In genomic region chr17:55950601-55951000, GRCm38 (mm10) we compare ENCODE assay signal across 24 mouse cellular contexts. TPM values are rescaled to one million over a fixed set of nuclear protein-coding genes. Genes with fewer than 3 reads are reported as not detected.
DNase-seq lines count a peak whose midpoint lies in the region; ATAC-seq and TF ChIP-seq lines count a peak whose summit lies in the region.
"Had no signal": no experiment of that assay in that cellular context is flagged by ENCODE, and none has a peak within 500 bp of the region (broad histone marks: within the 10 kb centered on the region; RNA-seq: fewer than 3 reads in every experiment).

No protein-coding gene starts in this region.

- H3K36me3 ChIP-seq in forebrain, embryonic 10.5 days (replicated peaks), result no peaks in the 10 kb centered on the region
- H3K36me3 ChIP-seq in forebrain, embryonic 16.5 days (ENCODE audit: control insufficient read depth, insufficient read depth), result no peaks in the 10 kb centered on the region
- H3K36me3 ChIP-seq in CH12.LX (replicated peaks in 1 of 2; ENCODE audit: control insufficient read depth in 1 of 2, insufficient read depth in 1 of 2, low read length in 1 of 2), result peaks cover 12 to 16% of the 10 kb centered on the region in 2 experiments
- no peaks in the 10 kb centered on the region for H3K36me3 ChIP-seq in ES-Bruce4 (ENCODE audit: control insufficient read depth, insufficient read depth, low read length, poor library complexity, severe bottlenecking)
- H3K36me3 ChIP-seq: embryonic facial prominence, embryonic 15.5 days; heart, embryonic 13.5 days; hindbrain, embryonic 12.5 days had no signal

- no peak overlapping the region for H3K9ac ChIP-seq in forebrain, embryonic 16.5 days (replicated peaks; ENCODE audit: low read depth, low read length)
- H3K9ac ChIP-seq in CH12.LX (ENCODE audit: insufficient read depth, low read depth), result no peak overlapping the region
- no peak overlapping the region for H3K9ac ChIP-seq in ES-Bruce4 (ENCODE audit: low read depth, poor library complexity, severe bottlenecking)
- H3K9ac ChIP-seq: embryonic facial prominence, embryonic 15.5 days; forebrain, embryonic 13.5 days; heart, embryonic 13.5 days; hindbrain, embryonic 12.5 days had no signal

- H3K4me1 ChIP-seq in forebrain, embryonic 10.5 days, result peaks cover 7% of the 10 kb centered on the region
- H3K4me1 ChIP-seq in forebrain, embryonic 16.5 days (replicated peaks; ENCODE audit: control insufficient read depth, insufficient read depth, low read length), result peaks cover 2% of the 10 kb centered on the region; the same call in 1 of the 2 replicates
- H3K4me1 ChIP-seq in CH12.LX (ENCODE audit: control insufficient read depth in 1 of 2, insufficient read depth in 2 of 2) (peaks cover 34 to 63% of the 10 kb centered on the region in 2 experiments), ES-Bruce4 (ENCODE audit: control insufficient read depth, insufficient read depth, low read length) (peaks cover 14% of the 10 kb centered on the region)
- H3K4me1 ChIP-seq: forebrain, embryonic 13.5 days had no signal

- no peak for TF ChIP-seq RAD21 in CH12.LX (IDR thresholded peaks at IDR 0.05; ENCODE audit: low read depth, low read length)

- peaks cover 28% of the 10 kb centered on the region for H3K79me2 ChIP-seq in CH12.LX (replicated peaks; ENCODE audit: control insufficient read depth, extremely low read depth, insufficient read depth, poor library complexity, severe bottlenecking)

- TF ChIP-seq CTCF in CH12.LX (conservative IDR thresholded peaks at IDR 0.05 in 1 of 2, IDR thresholded peaks at IDR 0.05 in 1 of 2; ENCODE audit: low read depth in 2 of 2, low read length in 2 of 2) (no peak), ES-Bruce4 (IDR thresholded peaks at IDR 0.05; ENCODE audit: low read depth, low read length) (no peak)

- no peak overlapping the region for H3K27ac ChIP-seq in forebrain, embryonic 10.5 days
- H3K27ac ChIP-seq in forebrain, embryonic 16.5 days (ENCODE audit: low read length), result no peak overlapping the region
- H3K27ac ChIP-seq in CH12.LX (ENCODE audit: insufficient read depth, low read depth) (peak overlapping the region; percentile 84), ES-Bruce4 (ENCODE audit: insufficient read depth, low read length) (no peak overlapping the region)
- H3K27ac ChIP-seq: embryonic facial prominence, embryonic 15.5 days; forebrain, embryonic 13.5 days; gastrocnemius, adult 2 months; heart, embryonic 13.5 days; hindbrain, embryonic 12.5 days had no signal

- no peak for ATAC-seq in forebrain, embryonic 16.5 days
- ATAC-seq: forebrain, embryonic 13.5 days; hindbrain, embryonic 16.5 days; inflammation-experienced regulatory T-cells, adult 6 months had no signal

- no peak for TF ChIP-seq POLR2A in CH12.LX (IDR thresholded peaks at IDR 0.05; ENCODE audit: low read depth, low read length)
- no peak for TF ChIP-seq POLR2A in ES-Bruce4 (IDR thresholded peaks at IDR 0.05; ENCODE audit: insufficient read depth, low read length)

- WGBS in forebrain, embryonic 10.5 days, result 83% methylated on average over 9 of the region's 9 CpGs
- 79% methylated on average over 9 of the region's 9 CpGs for WGBS in forebrain, embryonic 16.5 days

- no peaks in the 10 kb centered on the region for H3K9me3 ChIP-seq in forebrain, embryonic 10.5 days
- no peaks in the 10 kb centered on the region for H3K9me3 ChIP-seq in forebrain, embryonic 16.5 days (ENCODE audit: control insufficient read depth, low read length)
- no peaks in the 10 kb centered on the region for H3K9me3 ChIP-seq in CH12.LX (replicated peaks; ENCODE audit: low read length)
- no peaks in the 10 kb centered on the region for H3K9me3 ChIP-seq in ES-Bruce4 (replicated peaks; ENCODE audit: control insufficient read depth, insufficient read depth, low read length, poor library complexity, severe bottlenecking)
- H3K9me3 ChIP-seq: embryonic facial prominence, embryonic 15.5 days; forebrain, embryonic 13.5 days; heart, embryonic 13.5 days; hindbrain, embryonic 12.5 days had no signal

- DNase-seq in forebrain, embryonic 10.5 days (ENCODE audit: extremely low spot score, low spot score), result peak; percentile 12
- peak; percentile 2 for DNase-seq in layer of hippocampus, adult 11-12 months (ENCODE audit: low spot score)
- no peak for DNase-seq in layer of hippocampus, postnatal 14 days (ENCODE audit: low spot score in 2 of 2)
- DNase-seq in CH12.LX (ENCODE audit: extremely low read depth), result no peak
- no peak for DNase-seq in yolk sac, embryonic 10.5 days (ENCODE audit: low spot score)
- DNase-seq: adrenal gland, postnatal 10 days; cerebellum, adult 11-12 months; cerebellum, postnatal 10 days; embryo, embryonic 11 days; gastrocnemius, adult 2 months; gastrocnemius, postnatal 25 days; heart, postnatal 4 days had no signal

- in situ Hi-C loops in CH12.LX (cut with MboI; ENCODE audit: low pct_ligation_motif_present, low pct_unique_long_range_greater_than_20kb, low sequenced_read_pairs), result loop anchor here (10.0 kb wide), 1 partner anchor 56 kb away; the partner anchor contains the start of gene Zfp959

- dilution Hi-C loops in CH12.LX (cut with MboI; ENCODE audit: extremely low pct_ligation_motif_present, extremely low pct_unique_long_range_greater_than_20kb, low sequenced_read_pairs), result no loop called here

- no peak for TF ChIP-seq EP300 in CH12.LX (IDR thresholded peaks at IDR 0.05; ENCODE audit: low read length)
- TF ChIP-seq EP300 in ES-Bruce4 (IDR thresholded peaks at IDR 0.05; ENCODE audit: insufficient read depth, low read depth, low read length), result no peak

- H3K4me3 ChIP-seq in forebrain, embryonic 10.5 days, result no peak overlapping the region
- H3K4me3 ChIP-seq in forebrain, embryonic 16.5 days (replicated peaks; ENCODE audit: low read length), result no peak overlapping the region
- H3K4me3 ChIP-seq in CH12.LX (replicated peaks in 1 of 3; ENCODE audit: low read depth in 2 of 3, low read length in 2 of 3, poor library complexity in 1 of 3) (no peak overlapping the region), ES-Bruce4 (ENCODE audit: low read depth, low read length) (peak overlapping the region; percentile 29; the same call in 1 of the 2 replicates)
- H3K4me3 ChIP-seq: embryonic facial prominence, embryonic 15.5 days; erythroblast, embryonic 14.5 days; forebrain, embryonic 13.5 days; gastrocnemius, adult 2 months; heart, embryonic 13.5 days; hindbrain, embryonic 12.5 days had no signal

- peaks cover 19% of the 10 kb centered on the region for H3K27me3 ChIP-seq in forebrain, embryonic 10.5 days (ENCODE audit: poor library complexity, severe bottlenecking)
- H3K27me3 ChIP-seq in forebrain, embryonic 16.5 days (replicated peaks; ENCODE audit: control insufficient read depth, insufficient read depth, low read length), result no peaks in the 10 kb centered on the region; the same call in 1 of the 2 replicates
- H3K27me3 ChIP-seq in CH12.LX (replicated peaks) (no peaks in the 10 kb centered on the region), ES-Bruce4 (ENCODE audit: control insufficient read depth, insufficient read depth, low read length, poor library complexity, severe bottlenecking) (no peaks in the 10 kb centered on the region)

- no peak overlapping the region for H3K4me2 ChIP-seq in forebrain, embryonic 16.5 days (ENCODE audit: low read length)
- no peak overlapping the region for H3K4me2 ChIP-seq in CH12.LX (ENCODE audit: insufficient read depth, low read depth, poor library complexity, severe bottlenecking)
- H3K4me2 ChIP-seq: embryonic facial prominence, embryonic 15.5 days; forebrain, embryonic 13.5 days; heart, embryonic 13.5 days; hindbrain, embryonic 12.5 days had no signal

RNA-seq across cellular contexts. Expression of gene Zfp119b, which starts 1.3 kb away (rescaled TPM):
- polyA plus RNA-seq in forebrain, embryonic 10.5 days (2016; fragmentation: Nextera tagmentation; extraction: Ambion mirVana), result 6.4 and 6.6 TPM in 2 replicates
- polyA plus RNA-seq in forebrain, embryonic 16.5 days (2015; fragmentation: Nextera tagmentation; extraction: Ambion mirVana), result 6.7 and 8.3 TPM in 2 replicates
- total RNA-seq in layer of hippocampus, postnatal 14 days (2021), result 1 to 10 TPM; 4.1 to 4.9 TPM
- total RNA-seq in CH12.LX (2012; rRNA removed) (6.1 and 6.5 TPM in 2 replicates), CH12.LX (2014; rRNA removed) (13.6 and 18.0 TPM in 2 replicates)
- polyA plus RNA-seq in CH12.LX (2012; ENCODE audit: insufficient read length, low read depth) (3.1 and 3.9 TPM in 2 replicates), ES-Bruce4 (2011; ENCODE audit: insufficient read depth, insufficient read length, low read depth, missing spikeins) (7.5 and 7.8 TPM in 2 replicates)
- polyA plus RNA-seq: erythroblast, embryonic 14.5 days had no signal

RNA-seq across cellular contexts. Expression of gene Ebi3, which starts 1.8 kb away (rescaled TPM):
- 1.4 and 1.9 TPM in 2 replicates for polyA plus RNA-seq in forebrain, embryonic 10.5 days (2016; fragmentation: Nextera tagmentation; extraction: Ambion mirVana)
- 3.0 and 4.2 TPM in 2 replicates for polyA plus RNA-seq in forebrain, embryonic 16.5 days (2015; fragmentation: Nextera tagmentation; extraction: Ambion mirVana)
- 1 to 10 TPM; 1.9 TPM for total RNA-seq in layer of hippocampus, postnatal 14 days (2021)
- 102 and 207 TPM in 2 replicates for total RNA-seq in CH12.LX (2012; rRNA removed)
- total RNA-seq in CH12.LX (2014; rRNA removed), result 55.0 and 60.3 TPM in 2 replicates
- polyA plus RNA-seq in CH12.LX (2012; ENCODE audit: insufficient read length, low read depth), result 87.6 and 105 TPM in 2 replicates
- not detected in 2 replicates for polyA plus RNA-seq in ES-Bruce4 (2011; ENCODE audit: insufficient read depth, insufficient read length, low read depth, missing spikeins)

RNA-seq across cellular contexts. Expression of gene Yju2, which starts 8.3 kb away (rescaled TPM):
- 29.2 and 30.4 TPM in 2 replicates for polyA plus RNA-seq in forebrain, embryonic 10.5 days (2016; fragmentation: Nextera tagmentation; extraction: Ambion mirVana)
- polyA plus RNA-seq in forebrain, embryonic 16.5 days (2015; fragmentation: Nextera tagmentation; extraction: Ambion mirVana), result 26.8 and 27.0 TPM in 2 replicates
- total RNA-seq in layer of hippocampus, postnatal 14 days (2021), result 10 to 100 TPM; 15.0 to 16.2 TPM
- total RNA-seq in CH12.LX (2012; rRNA removed), result 10.1 and 10.7 TPM in 2 replicates
- total RNA-seq in CH12.LX (2014; rRNA removed), result 11.2 and 12.9 TPM in 2 replicates
- 14.4 and 15.8 TPM in 2 replicates for polyA plus RNA-seq in CH12.LX (2012; ENCODE audit: insufficient read length, low read depth)
- 10.7 and 11.0 TPM in 2 replicates for polyA plus RNA-seq in ES-Bruce4 (2011; ENCODE audit: insufficient read depth, insufficient read length, low read depth, missing spikeins)

RNA-seq across cellular contexts. Expression of gene Shd, which starts 19.7 kb away (rescaled TPM):
- 42.1 and 50.3 TPM in 2 replicates for polyA plus RNA-seq in forebrain, embryonic 10.5 days (2016; fragmentation: Nextera tagmentation; extraction: Ambion mirVana)
- polyA plus RNA-seq in forebrain, embryonic 16.5 days (2015; fragmentation: Nextera tagmentation; extraction: Ambion mirVana), result 98.2 and 129 TPM in 2 replicates
- 10 to 100 TPM; 38.9 to 44.9 TPM for total RNA-seq in layer of hippocampus, postnatal 14 days (2021)
- total RNA-seq in CH12.LX (2012; rRNA removed), result 0.21 and 0.47 TPM in 2 replicates
- total RNA-seq in CH12.LX (2014; rRNA removed), result 0.46 TPM in 1 of 2 replicates, not detected in the other
- polyA plus RNA-seq in CH12.LX (2012; ENCODE audit: insufficient read length, low read depth), result 0.85 and 0.87 TPM in 2 replicates
- polyA plus RNA-seq in ES-Bruce4 (2011; ENCODE audit: insufficient read depth, insufficient read length, low read depth, missing spikeins), result 2.5 and 4.3 TPM in 2 replicates
- total RNA-seq: common myeloid progenitor, adult 5-6 weeks had no signal
- polyA plus RNA-seq: erythroblast, embryonic 14.5 days had no signal

RNA-seq across cellular contexts. Expression of gene Fsd1, which starts 35.7 kb away (rescaled TPM):
- polyA plus RNA-seq in forebrain, embryonic 10.5 days (2016; fragmentation: Nextera tagmentation; extraction: Ambion mirVana), result 74.4 and 80.9 TPM in 2 replicates
- polyA plus RNA-seq in forebrain, embryonic 16.5 days (2015; fragmentation: Nextera tagmentation; extraction: Ambion mirVana), result 144 and 179 TPM in 2 replicates
- 10 to 100 TPM; 73.1 to 76.4 TPM for total RNA-seq in layer of hippocampus, postnatal 14 days (2021)
- total RNA-seq in CH12.LX (2012; rRNA removed), result 0.21 and 0.50 TPM in 2 replicates
- total RNA-seq in CH12.LX (2014; rRNA removed), result not detected in 2 replicates
- not detected in 2 replicates for polyA plus RNA-seq in CH12.LX (2012; ENCODE audit: insufficient read length, low read depth)
- polyA plus RNA-seq in ES-Bruce4 (2011; ENCODE audit: insufficient read depth, insufficient read length, low read depth, missing spikeins), result 22.0 and 46.7 TPM in 2 replicates
- total RNA-seq: common myeloid progenitor, adult 5-6 weeks; gastrocnemius, adult 2 months; gastrocnemius, postnatal 25 days; granulocyte monocyte progenitor cell, adult 5-6 weeks; MEL had no signal
- polyA plus RNA-seq: erythroblast, embryonic 14.5 days had no signal

Comparison
In these comparisons a context has a peak if more than half of its experiments do, and no peak if none do; other contexts are left out.
1. DNase-seq: peak in forebrain, embryonic 10.5 days (single experiment) and layer of hippocampus, adult 11-12 months (single experiment); none in layer of hippocampus, postnatal 14 days (0 of 2), CH12.LX (single experiment) and yolk sac, embryonic 10.5 days (single experiment).
2. RNA of gene Ebi3, which starts 1.8 kb away (polyA plus RNA-seq): 87.6 to 105 TPM in CH12.LX; 3.0 to 4.2 TPM in forebrain, embryonic 16.5 days, 1.4 to 1.9 TPM in forebrain, embryonic 10.5 days and not detected in ES-Bruce4; every median in the first group is over 10 times any median in the second.